In the genomic region with DNA sequence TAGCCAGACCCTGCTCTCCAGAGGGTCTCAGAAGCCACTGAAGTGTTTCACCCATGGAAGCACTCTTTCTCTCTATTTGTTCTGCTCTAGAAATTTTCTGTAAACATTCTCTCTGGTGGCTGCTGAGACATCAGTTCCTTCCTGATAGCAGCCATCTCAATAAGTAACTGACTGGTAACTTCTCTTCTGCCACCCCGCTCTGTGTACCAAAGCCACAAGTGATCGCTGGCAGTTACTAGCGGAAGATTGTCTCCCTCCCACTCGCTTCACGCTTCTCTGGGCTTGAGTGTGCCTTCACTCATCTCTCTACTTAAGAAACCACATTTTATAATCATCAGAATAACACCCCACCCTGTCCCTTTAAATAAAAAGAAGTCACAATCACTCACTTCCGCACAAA, we compare ENCODE assay signal across 32 mouse cellular contexts. TPM values are rescaled to one million over a fixed set of nuclear protein-coding genes. Genes with fewer than 3 reads are reported as not detected.
DNase-seq lines count a peak whose midpoint lies in the region; ATAC-seq and TF ChIP-seq lines count a peak whose summit lies in the region.
"Had no signal": no experiment of that assay in that cellular context is flagged by ENCODE, and none has a peak within 500 bp of the region (broad histone marks: within the 10 kb centered on the region; RNA-seq: fewer than 3 reads in every experiment).

No protein-coding gene starts in this region.

- no peak for TF ChIP-seq POLR2A in CH12.LX (IDR thresholded peaks at IDR 0.05; ENCODE audit: low read depth, low read length)

- dilution Hi-C loops in CH12.LX (cut with MboI; ENCODE audit: extremely low pct_ligation_motif_present, extremely low pct_unique_long_range_greater_than_20kb, low sequenced_read_pairs) = no loop called here

- TF ChIP-seq EP300 in CH12.LX (IDR thresholded peaks at IDR 0.05; ENCODE audit: low read length) = no peak

- H3K36me3 ChIP-seq in kidney, embryonic 14.5 days (ENCODE audit: control insufficient read depth, insufficient read depth, low read length) = no peaks in the 10 kb centered on the region
- no peaks in the 10 kb centered on the region for H3K36me3 ChIP-seq in CH12.LX (replicated peaks in 1 of 2; ENCODE audit: control insufficient read depth in 1 of 2, insufficient read depth in 1 of 2, low read length in 1 of 2)
- H3K36me3 ChIP-seq in kidney, postnatal 0 days (ENCODE audit: insufficient read depth, low read length) = no peaks in the 10 kb centered on the region
- H3K36me3 ChIP-seq: embryonic facial prominence, embryonic 13.5 days; forebrain, embryonic 12.5 days; hindbrain, embryonic 13.5 days; midbrain, embryonic 12.5 days had no signal

- no peaks in the 10 kb centered on the region for H3K4me1 ChIP-seq in kidney, embryonic 14.5 days (ENCODE audit: control insufficient read depth, insufficient read depth, low read length)
- no peaks in the 10 kb centered on the region for H3K4me1 ChIP-seq in CH12.LX (ENCODE audit: control insufficient read depth in 1 of 2, insufficient read depth in 2 of 2)
- H3K4me1 ChIP-seq in kidney, postnatal 0 days (replicated peaks; ENCODE audit: insufficient read depth, low read length) = no peaks in the 10 kb centered on the region
- H3K4me1 ChIP-seq: embryonic facial prominence, embryonic 13.5 days; forebrain, embryonic 12.5 days; hindbrain, embryonic 13.5 days; midbrain, embryonic 12.5 days had no signal

- TF ChIP-seq RAD21 in CH12.LX (IDR thresholded peaks at IDR 0.05; ENCODE audit: low read depth, low read length) = no peak

- H3K4me3 ChIP-seq in kidney, embryonic 14.5 days (ENCODE audit: low read length) = no peak overlapping the region
- no peak overlapping the region for H3K4me3 ChIP-seq in CH12.LX (replicated peaks in 1 of 3; ENCODE audit: low read depth in 2 of 3, low read length in 2 of 3, poor library complexity in 1 of 3)
- H3K4me3 ChIP-seq in kidney, postnatal 0 days (replicated peaks; ENCODE audit: low read depth, low read length) = no peak overlapping the region
- H3K4me3 ChIP-seq: embryonic facial prominence, embryonic 13.5 days; erythroblast, embryonic 14.5 days; forebrain, embryonic 12.5 days; gastrocnemius, adult 2 months; hindbrain, embryonic 13.5 days; midbrain, embryonic 12.5 days had no signal

- H3K27me3 ChIP-seq in kidney, embryonic 14.5 days (ENCODE audit: control insufficient read depth, insufficient read depth, low read length) = no peaks in the 10 kb centered on the region
- H3K27me3 ChIP-seq in CH12.LX (replicated peaks) = no peaks in the 10 kb centered on the region
- H3K27me3 ChIP-seq in kidney, postnatal 0 days (ENCODE audit: insufficient read depth, low read length) = no peaks in the 10 kb centered on the region
- H3K27me3 ChIP-seq: embryonic facial prominence, embryonic 13.5 days; forebrain, embryonic 12.5 days; hindbrain, embryonic 13.5 days; midbrain, embryonic 12.5 days had no signal

- in situ Hi-C loops in CH12.LX (cut with MboI; ENCODE audit: low pct_ligation_motif_present, low pct_unique_long_range_greater_than_20kb, low sequenced_read_pairs) = no loop called here

- no peak overlapping the region for H3K4me2 ChIP-seq in kidney, embryonic 14.5 days (replicated peaks; ENCODE audit: low read depth, low read length)
- H3K4me2 ChIP-seq in CH12.LX (ENCODE audit: insufficient read depth, low read depth, poor library complexity, severe bottlenecking) = 0 out of 2 replicates have a peak overlapping the region, but pooled peaks have one; percentile 24
- no peak overlapping the region for H3K4me2 ChIP-seq in kidney, postnatal 0 days (ENCODE audit: low read length)
- H3K4me2 ChIP-seq: embryonic facial prominence, embryonic 13.5 days; forebrain, embryonic 12.5 days; hindbrain, embryonic 13.5 days; midbrain, embryonic 12.5 days had no signal

- no peak overlapping the region for H3K9ac ChIP-seq in kidney, embryonic 14.5 days (ENCODE audit: low read depth, low read length)
- H3K9ac ChIP-seq in CH12.LX (ENCODE audit: insufficient read depth, low read depth) = no peak overlapping the region
- H3K9ac ChIP-seq in kidney, postnatal 0 days (ENCODE audit: low read depth, low read length) = no peak overlapping the region
- H3K9ac ChIP-seq: embryonic facial prominence, embryonic 13.5 days; forebrain, embryonic 12.5 days; hindbrain, embryonic 13.5 days; midbrain, embryonic 12.5 days had no signal

- peak; percentile 46; the same call in 1 of the 2 replicates for ATAC-seq in kidney, embryonic 14.5 days (ENCODE audit: low FRiP score, low TSS enrichment)
- ATAC-seq in kidney, postnatal 0 days (replicated peaks; ENCODE audit: low FRiP score, low read depth) = no peak; the same call in 1 of the 2 replicates

- DNase-seq in kidney, adult 18-20 months = no peak
- DNase-seq in CH12.LX (ENCODE audit: extremely low read depth) = no peak
- peak; percentile 34 for DNase-seq in kidney, postnatal 0 days (ENCODE audit: low spot score)
- peak; percentile 5 for DNase-seq in retina, embryonic 14.5 days (ENCODE audit: low spot score)
- no peak for DNase-seq in lung, adult 18-20 months
- DNase-seq in urinary bladder, adult 2 months (ENCODE audit: low spot score) = no peak
- DNase-seq: adrenal gland, adult 2 months; cerebellum, adult 18-20 months; cerebellum, postnatal 25 days; embryo, embryonic 11 days; gastrocnemius, adult 2 months; heart, postnatal 36 days; lung, adult 2 months; lung, postnatal 14 days; right cerebral cortex, adult 18-20 months; right cerebral cortex, postnatal 4 days had no signal

- H3K27ac ChIP-seq in kidney, embryonic 14.5 days (ENCODE audit: low read depth, low read length) = no peak overlapping the region
- H3K27ac ChIP-seq in CH12.LX (ENCODE audit: insufficient read depth, low read depth) = no peak overlapping the region
- peak overlapping the region; percentile 57 for H3K27ac ChIP-seq in kidney, postnatal 0 days
- H3K27ac ChIP-seq: embryonic facial prominence, embryonic 13.5 days; forebrain, embryonic 12.5 days; gastrocnemius, adult 2 months; hindbrain, embryonic 13.5 days; midbrain, embryonic 12.5 days had no signal

- H3K9me3 ChIP-seq in kidney, embryonic 14.5 days (ENCODE audit: control insufficient read depth, low read length) = no peaks in the 10 kb centered on the region
- H3K9me3 ChIP-seq in CH12.LX (replicated peaks; ENCODE audit: low read length) = no peaks in the 10 kb centered on the region
- H3K9me3 ChIP-seq in kidney, postnatal 0 days (replicated peaks; ENCODE audit: low read length) = no peaks in the 10 kb centered on the region
- H3K9me3 ChIP-seq: embryonic facial prominence, embryonic 13.5 days; forebrain, embryonic 12.5 days; hindbrain, embryonic 13.5 days; midbrain, embryonic 12.5 days had no signal

- TF ChIP-seq CTCF in CH12.LX (conservative IDR thresholded peaks at IDR 0.05 in 1 of 2, IDR thresholded peaks at IDR 0.05 in 1 of 2; ENCODE audit: low read depth in 2 of 2, low read length in 2 of 2) = no peak
- no peak for TF ChIP-seq CTCF in kidney, postnatal 0 days (IDR thresholded peaks at IDR 0.05; ENCODE audit: low read depth)

- WGBS in kidney, embryonic 14.5 days = 74% methylated on average over 6 of the region's 6 CpGs
- 46% methylated on average over 6 of the region's 6 CpGs for WGBS in kidney, postnatal 0 days

- H3K79me2 ChIP-seq in CH12.LX (replicated peaks; ENCODE audit: control insufficient read depth, extremely low read depth, insufficient read depth, poor library complexity, severe bottlenecking) = no peaks in the 10 kb centered on the region

TF ChIP-seq in CH12.LX, 34 proteins besides CTCF, POLR2A, EP300 and RAD21:
- TF ChIP-seq CHD1 (IDR thresholded peaks at IDR 0.05; ENCODE audit: low read depth, low read length) (no peak), ZKSCAN1 (IDR thresholded peaks at IDR 0.05; ENCODE audit: borderline replicate concordance, low read depth, low read length) (no peak), BHLHE40 (IDR thresholded peaks at IDR 0.05; ENCODE audit: low read depth, low read length) (no peak), TCF12 (IDR thresholded peaks at IDR 0.05; ENCODE audit: low read depth, low read length) (no peak), SIN3A (IDR thresholded peaks at IDR 0.05; ENCODE audit: low read length) (no peak)
TF ChIP-seq in CH12.LX: peak in this region for 0.

RNA-seq across cellular contexts. Expression of a gene that starts 11.3 kb away (rescaled TPM):
- 1.3 and 1.5 TPM in 2 replicates for polyA plus RNA-seq in kidney, embryonic 14.5 days (2014; fragmentation: Nextera tagmentation; extraction: Ambion mirVana)
- total RNA-seq in CH12.LX (2012; rRNA removed) (not detected in 2 replicates), CH12.LX (2014; rRNA removed) (0.16 TPM in 1 of 2 replicates, not detected in the other)
- polyA plus RNA-seq in CH12.LX (2012; ENCODE audit: insufficient read length, low read depth) = 0.14 TPM in 1 of 2 replicates, not detected in the other
- 17.8 and 19.8 TPM in 2 replicates for polyA plus RNA-seq in kidney, postnatal 0 days (2015; fragmentation: Nextera tagmentation; extraction: Ambion mirVana)
- not detected in 2 replicates for polyA plus RNA-seq in urinary bladder, adult 2 months (2012; rRNA removed)
- total RNA-seq: gastrocnemius, adult 2 months; heart, adult 8-10 months; heart, postnatal 36 days; layer of hippocampus, postnatal 14 days; left cerebral cortex, postnatal 10 days; megakaryocyte, adult 5-6 weeks; MEL had no signal
- polyA plus RNA-seq: embryonic facial prominence, embryonic 13.5 days; erythroblast, embryonic 14.5 days; forebrain, embryonic 12.5 days; heart, embryonic 14.5 days; hindbrain, embryonic 13.5 days; intestine, embryonic 14.5 days; limb, embryonic 11.5 days; lung, adult 2 months; midbrain, embryonic 12.5 days; testis, adult 2 months had no signal

RNA-seq across cellular contexts. Expression of a gene that starts 21.9 kb away (rescaled TPM):
- not detected in 2 replicates for polyA plus RNA-seq in kidney, embryonic 14.5 days (2014; fragmentation: Nextera tagmentation; extraction: Ambion mirVana)
- total RNA-seq in CH12.LX (2012; rRNA removed) (not detected in 2 replicates), CH12.LX (2014; rRNA removed) (not detected in 2 replicates)
- polyA plus RNA-seq in CH12.LX (2012; ENCODE audit: insufficient read length, low read depth) = not detected in 2 replicates
- not detected in 2 replicates for polyA plus RNA-seq in kidney, postnatal 0 days (2015; fragmentation: Nextera tagmentation; extraction: Ambion mirVana)
- not detected in 2 replicates for polyA plus RNA-seq in urinary bladder, adult 2 months (2012; rRNA removed)
- total RNA-seq: gastrocnemius, adult 2 months; gastrocnemius, postnatal 4 days; heart, adult 8-10 months; heart, postnatal 36 days; layer of hippocampus, postnatal 14 days; left cerebral cortex, postnatal 10 days; megakaryocyte, adult 5-6 weeks; MEL had no signal
- polyA plus RNA-seq: adrenal gland, adult 2 months; embryonic facial prominence, embryonic 13.5 days; erythroblast, embryonic 14.5 days; forebrain, embryonic 12.5 days; heart, embryonic 14.5 days; hindbrain, embryonic 13.5 days; intestine, embryonic 14.5 days; limb, embryonic 11.5 days; lung, adult 2 months; midbrain, embryonic 12.5 days; testis, adult 2 months had no signal

Comparison
In these comparisons a context has a peak if more than half of its experiments do, and no peak if none do; other contexts are left out.
1. DNase-seq: peak in kidney, postnatal 0 days (single experiment) and retina, embryonic 14.5 days (single experiment); none in kidney, adult 18-20 months (single experiment), CH12.LX (single experiment), lung, adult 18-20 months (0 of 2) and urinary bladder, adult 2 months (single experiment).